Mouse (Mus musculus) embryo, embryonic 11 days (tissue): ENCODE measurements around the gene Hist1h2ag.
A peak's percentile ranks its signal among the peaks of the same experiment; 100 is the strongest.

Experiments used
- DNase-seq: peaks from one replicate; pipeline ENCODE4 v3.0.0-alpha.2; 2015

Hist1h2ag gene

GRCm38 (mm10) chr13:22036149-22036956 is 6.4 kb downstream of the Hist1h2ag start:
- DNase-seq, result peak; percentile 61

GRCm38 (mm10) chr13:22035267-22036148 is 7.2 kb downstream of the Hist1h2ag start, which contains the start of the genes Hist1h2ah and Hist1h2bk:
Gene Hist1h2ah (minus strand): TSS chr13:22035568.
Gene Hist1h2bk (plus strand): TSS chr13:22035870.
- peak; percentile 96 for DNase-seq

- peak; percentile 52 for DNase-seq
Measured at GRCm38 (mm10) chr13:22034443-22035266, 8.1 kb downstream of the Hist1h2ag start.

GRCm38 (mm10) chr13:22033741-22034442 is 8.9 kb downstream of the Hist1h2ag start:
- peak; percentile 43 for DNase-seq

GRCm38 (mm10) chr13:22030493-22030892 is 12.3 kb downstream of the Hist1h2ag start:
- DNase-seq, result peak; percentile 74

- peak; percentile 61 for DNase-seq
Measured at GRCm38 (mm10) chr13:22029928-22030327, 12.8 kb downstream of the Hist1h2ag start.

- peak; percentile 92 for DNase-seq
Measured at GRCm38 (mm10) chr13:22028673-22029460, 13.9 kb downstream of the Hist1h2ag start.

- DNase-seq, result peak; percentile 91
Measured at GRCm38 (mm10) chr13:22026058-22027031, 16.4 kb downstream of the Hist1h2ag start.

- DNase-seq, result peak; percentile 90
Measured at GRCm38 (mm10) chr13:22022241-22022640, 20.5 kb downstream of the Hist1h2ag start.

GRCm38 (mm10) chr13:22021581-22021980 is 21.2 kb downstream of the Hist1h2ag start:
- peak; percentile 65 for DNase-seq

GRCm38 (mm10) chr13:22020901-22021339 is 21.8 kb downstream of the Hist1h2ag start:
- peak; percentile 81 for DNase-seq

GRCm38 (mm10) chr13:22019934-22020835 is 22.6 kb downstream of the Hist1h2ag start:
- peak; percentile 59 for DNase-seq

GRCm38 (mm10) chr13:22015479-22016450 is 27.0 kb downstream of the Hist1h2ag start:
- peak; percentile 83 for DNase-seq

GRCm38 (mm10) chr13:22014411-22014845 is 28.3 kb downstream of the Hist1h2ag start:
- peak; percentile 51 for DNase-seq

- no peak for DNase-seq
Measured at GRCm38 (mm10) chr13:22013716-22014115, 29.0 kb downstream of the Hist1h2ag start.

- no peak for DNase-seq
Measured at GRCm38 (mm10) chr13:22009642-22010041, 33.1 kb downstream of the Hist1h2ag start, which contains the start of gene Prss16. Gene Prss16 (minus strand): TSS chr13:22009742.

GRCm38 (mm10) chr13:22008707-22009106 is 34.0 kb downstream of the Hist1h2ag start:
- DNase-seq, result no peak
